Mouse (Mus musculus) olfactory bulb, adult 2 months (tissue): ENCODE results near the gene Slc35f6. TPM values are rescaled to one million over a fixed set of nuclear protein-coding genes. Genes with fewer than 3 reads are reported as not detected.

Experiments
- H3K27ac ChIP-seq: fragments of 200-500 bp; 2 replicates; pipeline ENCODE4 v1.5.1; 2012; ENCODE audit warnings: low read depth, low read length; ENCODE audit not compliant: insufficient read depth
- H3K4me1 ChIP-seq: fragments of 200-500 bp; 2 replicates; pipeline ENCODE4 v1.6.1; 2012; ENCODE audit warnings: low read length; ENCODE audit not compliant: control insufficient read depth, insufficient read depth
- H3K4me3 ChIP-seq: fragments of 200-500 bp; 2 replicates; pipeline ENCODE4 v1.5.1; 2012; ENCODE audit warnings: mild to moderate bottlenecking, low read depth, low read length, moderate library complexity; ENCODE audit not compliant: insufficient read depth
- CTCF ChIP-seq: fragments of 200-500 bp; IDR thresholded peaks from 2 replicates; pipeline ENCODE4 v1.5.1; 2012; ENCODE audit warnings: low read depth, mild to moderate bottlenecking, low read length, moderate library complexity; ENCODE audit not compliant: insufficient read depth
- POLR2A ChIP-seq: fragments of 200-500 bp; IDR thresholded peaks from 2 replicates; pipeline ENCODE4 v1.6.1; 2012; ENCODE audit warnings: mild to moderate bottlenecking, low read depth, low read length, moderate library complexity; ENCODE audit not compliant: insufficient read depth
- WGBS: fragments of 180-500 bp; shearing (Covaris S2); methylation state at CpG from one replicate; pipeline ENCODE4 v1.1.7; 2018; 5-methylcytosine and 5-hydroxymethylcytosine counted together
- polyA plus RNA-seq: library from polyadenylated mRNA; stranded (reverse); fragments of >200 nt; gene quantifications from 2 replicates; pipeline ENCODE4 v1.2.4, GENCODE M21; 2012; ENCODE audit warnings: low replicate concordance; ENCODE audit not compliant: missing spikeins, insufficient read depth, insufficient read length

Slc35f6 gene
- polyA plus RNA-seq, 1 experiment: not detected

DNA sequence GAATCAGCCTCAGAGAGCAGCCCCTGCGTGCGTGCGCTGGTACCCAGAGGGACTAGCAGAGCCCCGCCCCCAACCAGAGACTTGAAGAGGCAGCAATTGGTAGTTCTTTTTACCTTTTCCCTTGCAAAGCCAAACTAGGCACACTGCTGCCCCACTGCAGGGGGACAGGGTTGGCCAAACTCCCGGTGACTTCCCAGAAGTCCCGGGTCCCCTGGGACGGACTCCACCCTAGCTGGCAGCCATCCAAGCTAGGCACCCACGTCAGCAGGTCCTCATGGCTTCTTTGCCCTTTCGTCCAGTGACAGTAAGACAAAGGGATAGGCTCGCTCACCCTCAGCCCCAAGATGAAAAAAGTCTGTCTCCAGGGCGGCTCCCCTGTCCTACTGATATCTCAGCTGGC, 29.9 kb upstream of the Slc35f6 start:
- H3K4me1 ChIP-seq: peaks cover 42% of the 10 kb centered on the region
- TF ChIP-seq POLR2A (no peak), CTCF (no peak)
- whole genome bisulfite sequencing: 33% methylated on average over 11 of the region's 11 CpGs
- H3K27ac ChIP-seq: no peak overlapping the region
- H3K4me3 ChIP-seq: no peak overlapping the region

DNA sequence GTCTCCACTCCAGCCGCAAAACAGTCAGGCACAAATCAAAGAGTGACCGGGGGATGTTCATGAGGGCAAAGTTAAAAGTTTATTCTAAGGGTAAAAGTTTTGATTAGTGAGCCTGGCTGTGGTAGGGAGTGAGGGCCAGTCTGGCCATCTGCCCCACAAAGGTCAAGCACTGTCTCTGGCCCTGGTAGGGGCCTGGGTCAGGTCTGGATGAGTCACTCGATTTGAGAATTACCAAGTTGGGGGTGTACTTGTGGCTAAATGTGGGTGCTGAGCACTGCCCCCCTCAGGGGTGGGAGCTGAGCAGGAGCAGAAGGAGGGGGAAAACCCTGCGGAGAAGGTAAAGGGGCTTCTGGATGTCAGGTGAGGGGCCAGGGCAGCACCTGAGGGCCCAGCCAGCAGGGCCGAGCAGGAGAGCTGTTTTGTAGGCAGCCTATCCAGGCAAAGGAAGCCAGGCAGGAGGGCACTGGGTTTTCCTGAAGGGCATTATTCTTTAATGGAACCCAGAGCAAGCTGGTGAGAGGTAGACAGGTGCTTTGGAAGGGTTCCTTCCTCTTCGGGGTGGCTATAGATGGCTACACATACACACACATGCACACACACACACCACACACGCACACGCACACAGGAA, 29.2 kb upstream of the Slc35f6 start:
- H3K27ac ChIP-seq: no peak overlapping the region
- WGBS: 89% methylated on average over 8 of the region's 8 CpGs
- peaks cover 43% of the 10 kb centered on the region for H3K4me1 ChIP-seq
- no peak overlapping the region for H3K4me3 ChIP-seq
- TF ChIP-seq POLR2A (no peak), CTCF (no peak)

DNA sequence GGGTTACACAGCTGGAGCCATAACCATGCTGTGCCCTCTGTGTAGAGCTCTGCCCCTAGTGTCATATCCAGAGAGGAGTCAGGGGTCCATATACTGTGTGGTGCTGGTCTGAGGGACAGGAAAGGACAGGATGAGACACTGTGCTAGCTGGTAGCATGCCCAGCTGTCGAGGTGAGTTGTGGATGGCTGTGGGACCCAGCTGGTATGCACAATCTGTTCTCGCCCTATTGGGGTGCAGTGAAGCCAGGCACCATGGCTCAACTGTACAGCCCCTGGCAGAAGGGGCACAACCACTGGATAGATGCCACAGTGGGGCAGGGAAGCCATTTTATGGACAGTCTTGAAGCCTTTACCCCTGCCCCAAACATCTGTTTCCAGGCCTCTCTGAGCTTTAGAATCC, 28.5 kb upstream of the Slc35f6 start:
- TF ChIP-seq CTCF (no peak), POLR2A (no peak)
- Histone ChIP-seq H3K4me1 (peaks cover 39% of the 10 kb centered on the region), H3K4me3 (no peak overlapping the region), H3K27ac (no peak overlapping the region)
- 85% methylated on average over 2 of the region's 2 CpGs for WGBS

DNA sequence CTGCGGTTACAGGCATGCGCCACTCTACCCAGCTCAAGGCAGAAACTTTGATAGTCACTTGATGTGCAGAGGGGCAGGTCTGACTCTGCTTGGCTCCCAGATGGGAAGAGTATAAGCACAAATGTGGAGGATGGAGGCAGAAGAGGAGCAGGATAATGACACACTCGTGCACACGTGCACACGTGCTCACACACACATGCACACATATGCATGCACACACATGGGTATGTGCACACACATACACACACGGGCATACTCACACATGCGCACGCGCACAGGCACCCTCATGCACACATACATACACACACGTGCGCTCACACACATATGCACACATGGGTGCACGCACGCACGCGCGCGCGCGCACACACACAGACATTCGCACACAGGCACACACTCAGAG, 27.2 kb upstream of the Slc35f6 start:
- 98% methylated on average over 20 of the region's 20 CpGs for WGBS
- no peak overlapping the region for H3K4me3 ChIP-seq
- TF ChIP-seq CTCF: no peak
- TF ChIP-seq POLR2A: no peak

DNA sequence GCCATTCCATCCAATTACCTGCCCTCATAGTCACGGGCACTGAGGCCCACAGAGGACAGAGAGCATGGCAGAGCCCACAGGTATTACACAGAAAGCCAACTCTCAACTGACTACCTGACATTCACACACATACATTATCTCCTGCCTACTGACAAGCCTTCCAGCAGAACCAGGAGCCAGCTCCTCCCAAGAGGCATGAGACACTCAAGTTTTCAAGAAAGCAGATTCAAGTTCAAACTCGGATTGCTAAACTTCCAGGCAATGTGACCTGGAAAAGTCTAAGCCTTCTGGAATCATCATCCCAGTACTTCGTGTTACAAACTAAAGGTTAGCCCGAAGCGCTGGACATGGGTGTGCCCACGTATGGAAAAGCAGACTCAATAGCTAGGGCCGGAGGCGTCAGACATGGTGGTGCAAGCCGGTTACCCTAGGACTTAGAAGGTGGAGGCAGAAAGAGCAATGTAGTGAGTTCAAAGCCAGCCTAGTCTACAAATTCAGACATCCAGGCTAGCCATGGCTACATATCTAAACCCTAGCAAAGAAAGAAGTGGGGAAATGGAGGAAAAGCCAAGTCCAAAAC, 26.4 kb upstream of the Slc35f6 start:
- Histone ChIP-seq H3K27ac (no peak overlapping the region), H3K4me1 (peaks cover 25% of the 10 kb centered on the region), H3K4me3 (no peak overlapping the region)
- no peak for TF ChIP-seq CTCF
- TF ChIP-seq POLR2A: no peak
- 97% methylated on average over 9 of the region's 9 CpGs for WGBS

More for the DNA sequence above, 27.2 kb upstream of the Slc35f6 start:
- Histone ChIP-seq H3K4me1 (peaks cover 25% of the 10 kb centered on the region), H3K27ac (no peak overlapping the region)

DNA sequence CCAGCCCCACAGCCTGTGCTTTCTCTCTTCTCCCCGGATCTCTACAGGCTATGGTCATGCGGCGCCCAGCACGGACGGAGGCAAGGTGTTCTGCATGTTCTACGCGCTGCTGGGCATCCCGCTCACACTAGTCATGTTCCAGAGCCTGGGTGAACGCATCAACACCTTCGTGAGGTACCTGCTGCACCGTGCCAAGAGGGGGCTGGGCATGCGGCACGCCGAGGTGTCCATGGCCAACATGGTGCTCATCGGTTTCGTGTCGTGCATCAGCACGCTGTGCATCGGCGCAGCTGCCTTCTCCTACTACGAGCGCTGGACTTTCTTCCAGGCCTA, 25.9 kb upstream of the Slc35f6 start:
- Histone ChIP-seq H3K4me1 (peaks cover 24% of the 10 kb centered on the region), H3K27ac (no peak overlapping the region), H3K4me3 (no peak overlapping the region)
- WGBS: 66% methylated on average over 22 of the region's 22 CpGs
- TF ChIP-seq CTCF (no peak), POLR2A (no peak)

DNA sequence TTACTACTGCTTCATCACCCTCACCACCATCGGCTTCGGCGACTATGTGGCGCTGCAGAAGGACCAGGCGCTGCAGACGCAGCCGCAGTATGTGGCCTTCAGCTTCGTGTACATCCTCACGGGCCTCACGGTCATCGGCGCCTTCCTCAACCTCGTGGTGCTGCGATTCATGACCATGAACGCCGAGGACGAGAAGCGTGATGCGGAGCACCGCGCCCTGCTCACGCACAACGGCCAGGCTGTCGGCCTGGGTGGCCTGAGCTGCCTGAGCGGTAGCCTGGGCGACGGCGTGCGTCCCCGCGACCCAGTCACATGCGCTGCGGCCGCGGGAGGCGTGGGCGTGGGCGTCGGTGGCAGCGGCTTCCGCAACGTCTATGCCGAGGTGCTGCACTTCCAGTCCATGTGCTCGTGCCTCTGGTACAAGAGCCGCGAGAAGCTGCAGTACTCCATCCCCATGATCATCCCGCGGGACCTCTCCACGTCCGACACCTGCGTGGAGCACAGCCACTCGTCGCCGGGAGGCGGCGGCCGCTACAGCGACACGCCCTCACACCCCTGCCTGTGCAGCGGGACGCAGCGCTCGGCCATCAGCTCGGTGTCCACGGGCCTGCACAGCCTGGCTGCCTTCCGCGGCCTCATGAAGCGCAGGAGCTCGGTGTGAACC, 25.4 kb upstream of the Slc35f6 start:
- Histone ChIP-seq H3K4me3 (peak overlapping the region; percentile 6), H3K4me1 (peaks cover 24% of the 10 kb centered on the region), H3K27ac (no peak overlapping the region)
- TF ChIP-seq CTCF (no peak), POLR2A (no peak)
- WGBS: 24% methylated on average over 69 of the region's 69 CpGs

DNA sequence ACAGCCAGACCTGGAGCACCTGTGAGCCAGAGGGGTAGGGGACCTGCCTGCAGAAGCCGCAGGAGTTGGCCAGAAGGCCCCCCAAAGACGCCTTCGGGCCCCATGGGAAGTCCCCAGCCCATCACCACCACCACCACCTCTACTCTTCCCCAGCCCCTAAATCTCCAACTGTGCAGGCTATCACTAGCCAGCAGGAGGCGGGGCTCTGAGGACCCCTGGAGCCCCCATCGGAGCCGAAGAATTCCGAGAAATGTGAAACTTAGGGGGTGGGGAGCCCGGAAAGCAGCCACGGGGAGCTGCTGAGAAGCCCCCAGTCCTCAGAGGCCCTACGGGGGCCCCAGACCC, 24.9 kb upstream of the Slc35f6 start:
- no peak overlapping the region for H3K4me3 ChIP-seq
- 34% methylated on average over 10 of the region's 10 CpGs for WGBS
- TF ChIP-seq CTCF (no peak), POLR2A (no peak)
- H3K27ac ChIP-seq: no peak overlapping the region
- H3K4me1 ChIP-seq: peaks cover 24% of the 10 kb centered on the region

DNA sequence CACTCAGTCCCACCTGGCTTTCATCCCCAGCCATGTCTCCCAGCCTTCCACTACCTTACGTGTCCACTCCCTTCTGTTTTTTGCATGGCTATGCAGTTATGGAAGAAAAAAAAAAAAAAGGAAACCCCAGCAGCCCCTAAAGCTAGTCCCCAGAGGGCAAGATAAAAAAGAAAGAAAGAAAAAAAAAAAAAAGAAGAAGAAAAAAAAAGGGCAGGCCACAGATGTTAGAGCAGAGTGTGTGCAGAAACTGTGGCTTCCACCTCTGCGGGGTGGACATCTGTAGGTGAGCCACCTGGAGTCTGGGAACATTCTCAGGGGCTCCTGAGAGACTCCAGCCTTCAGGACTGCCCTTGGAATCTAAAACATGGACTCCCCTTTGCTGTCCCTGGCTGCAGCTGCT, 24.4 kb upstream of the Slc35f6 start:
- WGBS: 86% methylated on average over 2 of the region's 2 CpGs
- TF ChIP-seq POLR2A: no peak
- TF ChIP-seq CTCF: no peak

More for the DNA sequence above, 24.4 kb upstream of the Slc35f6 start:
- H3K4me1 ChIP-seq: peaks cover 19% of the 10 kb centered on the region
- no peak overlapping the region for H3K27ac ChIP-seq
- no peak overlapping the region for H3K4me3 ChIP-seq
